Mouse (Mus musculus): Measurements from ENCODE around the gene Col24a1.

DNA sequence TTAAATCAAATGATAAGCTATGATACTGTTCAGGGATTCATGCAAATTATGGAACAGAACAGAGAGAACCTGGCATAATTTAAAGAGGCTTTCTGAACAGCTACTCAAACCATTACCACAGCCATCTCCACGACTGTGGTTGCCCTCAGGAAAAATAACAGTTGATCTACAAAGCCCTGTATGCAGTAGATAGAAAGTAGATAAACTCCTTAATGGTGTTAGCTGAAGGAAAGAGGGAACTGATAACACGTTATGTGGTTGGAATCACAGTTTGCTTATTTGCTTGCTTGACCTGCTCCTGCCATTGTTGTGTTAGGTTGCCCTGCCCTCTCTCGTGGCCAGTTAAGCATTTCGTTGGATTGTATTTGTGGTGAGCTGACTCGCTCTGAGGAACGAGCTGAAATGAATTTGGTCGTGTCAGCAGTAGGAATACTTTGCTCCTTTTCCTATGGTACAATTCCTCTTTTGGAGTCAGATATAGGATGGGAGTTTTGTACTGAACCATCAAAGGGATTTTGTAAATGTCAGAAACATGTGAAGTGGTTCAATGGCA, 229.3 kb downstream of the Col24a1 start:
- no peak for TF ChIP-seq CTCF (IDR thresholded peaks at IDR 0.05; ENCODE audit: low read depth, low read length)
- no peak for TF ChIP-seq POLR2A (IDR thresholded peaks at IDR 0.05; ENCODE audit: extremely low read depth, insufficient read depth, low read length)

Measured in liver, adult 2 months (tissue).